Mouse (Mus musculus) thymus, adult 2 months (tissue): ENCODE data around the gene Cers1. TPM values are rescaled to one million over a fixed set of nuclear protein-coding genes. Genes with fewer than 3 reads are reported as not detected.

Source experiments
- DNase-seq: peaks from one replicate; pipeline ENCODE4 v3.0.0; 2021
- H3K27ac ChIP-seq: fragments of 200-500 bp; 2 replicates; pipeline ENCODE4 v1.5.1; 2012; ENCODE audit warnings: low read length, control low read depth; ENCODE audit not compliant: control insufficient read depth, insufficient read depth
- H3K27me3 ChIP-seq: fragments of 200-500 bp; 2 replicates; pipeline ENCODE4 v1.6.1; 2012; ENCODE audit warnings: mild to moderate bottlenecking, low read length, moderate library complexity, mixed read lengths; ENCODE audit not compliant: control insufficient read depth, insufficient read depth
- H3K36me3 ChIP-seq: fragments of 200-500 bp; 2 replicates; pipeline ENCODE4 v1.6.1; 2012; ENCODE audit warnings: mild to moderate bottlenecking, low read length, moderate library complexity; ENCODE audit not compliant: control insufficient read depth, insufficient read depth
- H3K4me1 ChIP-seq: fragments of 200-500 bp; replicated peaks from 2 replicates; pipeline ENCODE4 v1.6.1; 2012; ENCODE audit warnings: low read length; ENCODE audit not compliant: control insufficient read depth, insufficient read depth
- H3K4me3 ChIP-seq: fragments of 200-500 bp; 2 replicates; pipeline ENCODE4 v1.5.1; 2012; ENCODE audit warnings: mild to moderate bottlenecking, low read length, control low read depth, moderate library complexity; ENCODE audit not compliant: control insufficient read depth, insufficient read depth
- CTCF ChIP-seq: fragments of 200-500 bp; IDR thresholded peaks from 2 replicates; pipeline ENCODE4 v1.5.1; 2012; ENCODE audit warnings: mild to moderate bottlenecking, control low read depth, low read length, moderate library complexity, borderline replicate concordance; ENCODE audit not compliant: control insufficient read depth, poor library complexity, insufficient read depth; ENCODE audit errors: extremely low read depth
- POLR2A ChIP-seq: fragments of 200-500 bp; IDR thresholded peaks from 2 replicates; pipeline ENCODE4 v1.6.1; 2012; ENCODE audit warnings: mild to moderate bottlenecking, low read length, control low read depth, moderate library complexity; ENCODE audit not compliant: control insufficient read depth, poor library complexity, insufficient read depth; ENCODE audit errors: extremely low read depth
- WGBS: fragments of 180-500 bp; shearing (Covaris S2); methylation state at CpG from one replicate; pipeline ENCODE4 v1.1.7; 2018; 5-methylcytosine and 5-hydroxymethylcytosine counted together
- polyA plus RNA-seq: library from polyadenylated mRNA; depleted of rRNA; stranded (reverse); fragments of >200 nt; gene quantifications from 2 replicates; pipeline ENCODE4 v1.2.3, GENCODE M21; 2012

The Cers1 gene
- polyA plus RNA-seq, 1 experiment: 0.61 TPM

DNA sequence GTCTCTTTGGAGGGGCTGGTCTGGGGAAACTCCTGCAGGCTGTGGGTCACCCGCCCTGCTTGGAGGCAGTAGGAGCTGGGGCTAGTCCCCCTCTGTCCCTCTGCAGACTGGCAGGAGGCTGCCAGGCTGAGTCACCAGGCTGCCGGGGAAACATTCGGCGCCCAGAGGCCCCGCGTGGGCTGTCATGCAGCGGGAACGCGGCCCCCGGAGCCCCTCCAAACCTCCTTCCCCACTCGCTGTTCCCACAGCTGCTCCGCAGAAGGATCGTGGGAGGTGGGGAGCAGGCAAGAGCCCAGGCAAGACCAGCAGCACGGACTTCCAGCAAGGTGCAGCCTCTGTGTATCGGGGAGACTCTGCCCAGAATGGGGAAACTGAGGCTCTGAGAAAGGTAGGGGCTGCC lies 37.4 kb upstream of the Cers1 start:
- no peak overlapping the region for H3K4me3 ChIP-seq
- H3K27ac ChIP-seq: no peak overlapping the region

DNA sequence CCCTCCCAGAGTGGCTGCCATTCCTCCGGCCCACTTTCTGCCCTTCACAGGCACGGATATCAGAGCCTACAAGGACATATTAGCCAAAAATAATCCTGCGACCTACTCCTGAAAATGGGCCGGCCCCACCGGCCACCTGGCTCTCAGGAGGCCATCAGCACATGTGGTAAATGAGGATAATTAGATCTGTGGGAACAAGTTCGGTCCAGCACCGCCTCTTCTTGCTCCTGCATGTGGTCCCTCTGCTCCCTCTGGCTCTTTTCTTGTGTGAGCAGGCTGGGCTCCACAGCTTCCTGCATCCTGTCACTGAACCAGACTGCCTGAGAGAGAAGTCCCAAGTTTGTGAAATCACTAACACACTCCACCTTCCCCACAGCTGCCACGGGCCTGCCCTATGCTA lies 36.3 kb upstream of the Cers1 start:
- no peak overlapping the region for H3K27ac ChIP-seq
- 49% methylated on average over 8 of the region's 8 CpGs for WGBS
- no peak for DNase-seq
- TF ChIP-seq CTCF: no peak
- no peak for TF ChIP-seq POLR2A
- H3K4me3 ChIP-seq: no peak overlapping the region
- no peaks in the 10 kb centered on the region for H3K36me3 ChIP-seq
- H3K4me1 ChIP-seq: peaks cover 18% of the 10 kb centered on the region
- H3K27me3 ChIP-seq: no peaks in the 10 kb centered on the region

More for the DNA sequence above, 37.4 kb upstream of the Cers1 start:
- no peaks in the 10 kb centered on the region for H3K36me3 ChIP-seq
- no peak for DNase-seq
- no peaks in the 10 kb centered on the region for H3K27me3 ChIP-seq
- whole genome bisulfite sequencing: 26% methylated on average over 15 of the region's 15 CpGs
- no peak for TF ChIP-seq CTCF
- no peak for TF ChIP-seq POLR2A
- H3K4me1 ChIP-seq: peaks cover 11% of the 10 kb centered on the region

DNA sequence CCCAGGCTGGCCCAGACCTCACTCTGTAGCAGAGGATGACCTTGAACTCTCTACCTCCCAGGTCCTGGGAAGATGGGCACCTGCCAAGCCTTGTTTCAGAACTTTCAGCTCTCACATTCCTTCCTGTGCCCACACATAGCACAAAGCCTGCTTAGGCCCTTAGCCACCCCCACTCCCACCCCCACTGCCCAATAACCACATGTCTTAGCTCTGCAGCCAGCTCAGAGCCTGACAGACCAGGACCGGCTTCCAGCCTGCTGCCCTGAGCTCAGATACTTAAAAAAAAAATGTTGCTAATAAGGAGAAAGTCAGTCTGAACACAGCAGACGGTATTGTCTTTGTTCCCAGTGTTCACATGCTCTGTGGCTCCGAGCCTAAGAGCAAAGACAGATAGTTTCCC lies 34.6 kb upstream of the Cers1 start:
- Histone ChIP-seq H3K4me3 (no peak overlapping the region), H3K4me1 (peaks cover 18% of the 10 kb centered on the region), H3K36me3 (no peaks in the 10 kb centered on the region), H3K27me3 (no peaks in the 10 kb centered on the region), H3K27ac (no peak overlapping the region)
- no peak for DNase-seq
- TF ChIP-seq CTCF (no peak), POLR2A (no peak)
- WGBS: 88% methylated on average over 3 of the region's 3 CpGs

DNA sequence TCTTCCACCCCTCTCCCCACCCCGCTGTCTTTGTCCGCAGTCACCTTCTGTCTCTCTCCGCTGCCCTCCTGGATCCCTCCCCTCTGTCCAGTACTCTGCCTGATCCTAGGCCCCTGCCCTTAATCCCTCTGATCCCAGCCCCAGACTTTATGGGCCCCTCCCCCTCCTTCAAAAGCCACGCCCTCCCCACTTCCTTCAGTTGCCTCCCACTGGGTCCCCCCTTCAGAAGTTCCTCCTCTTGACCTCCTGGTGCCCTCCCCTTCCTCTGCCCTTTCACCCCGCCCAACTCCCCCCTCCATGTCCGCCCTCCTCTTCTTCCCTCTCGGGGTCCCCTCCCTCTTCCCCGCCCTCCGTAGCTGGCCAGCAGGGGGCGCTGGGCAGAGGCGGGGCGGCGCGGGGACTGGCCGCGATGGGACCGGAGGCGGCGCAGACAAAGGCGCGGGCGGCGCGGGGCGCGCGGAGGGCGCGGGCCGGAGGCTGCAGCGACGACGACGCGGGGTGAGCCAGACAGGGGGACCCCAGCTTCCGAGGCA lies 32.9 kb upstream of the Cers1 start, which contains the start of gene Homer3:
Gene Homer3 (plus strand): TSS at position 225 of the 533 bp plus-strand sequence.
- peak within 1 kb of the TSS; percentile 73 for H3K4me3 ChIP-seq
- no peak within 1 kb of the TSS for H3K27ac ChIP-seq
- peaks cover 13% of the 10 kb centered on the region for H3K4me1 ChIP-seq
- 0 out of 2 replicates have a peak, but pooled peaks cover 3% of the 10 kb centered on the region for H3K36me3 ChIP-seq
- peak; percentile 98 for TF ChIP-seq CTCF
- TF ChIP-seq POLR2A: peak; percentile 82
- WGBS: 4% methylated on average over 36 of the region's 36 CpGs
- peak; percentile 93 for DNase-seq
- no peaks in the 10 kb centered on the region for H3K27me3 ChIP-seq

DNA sequence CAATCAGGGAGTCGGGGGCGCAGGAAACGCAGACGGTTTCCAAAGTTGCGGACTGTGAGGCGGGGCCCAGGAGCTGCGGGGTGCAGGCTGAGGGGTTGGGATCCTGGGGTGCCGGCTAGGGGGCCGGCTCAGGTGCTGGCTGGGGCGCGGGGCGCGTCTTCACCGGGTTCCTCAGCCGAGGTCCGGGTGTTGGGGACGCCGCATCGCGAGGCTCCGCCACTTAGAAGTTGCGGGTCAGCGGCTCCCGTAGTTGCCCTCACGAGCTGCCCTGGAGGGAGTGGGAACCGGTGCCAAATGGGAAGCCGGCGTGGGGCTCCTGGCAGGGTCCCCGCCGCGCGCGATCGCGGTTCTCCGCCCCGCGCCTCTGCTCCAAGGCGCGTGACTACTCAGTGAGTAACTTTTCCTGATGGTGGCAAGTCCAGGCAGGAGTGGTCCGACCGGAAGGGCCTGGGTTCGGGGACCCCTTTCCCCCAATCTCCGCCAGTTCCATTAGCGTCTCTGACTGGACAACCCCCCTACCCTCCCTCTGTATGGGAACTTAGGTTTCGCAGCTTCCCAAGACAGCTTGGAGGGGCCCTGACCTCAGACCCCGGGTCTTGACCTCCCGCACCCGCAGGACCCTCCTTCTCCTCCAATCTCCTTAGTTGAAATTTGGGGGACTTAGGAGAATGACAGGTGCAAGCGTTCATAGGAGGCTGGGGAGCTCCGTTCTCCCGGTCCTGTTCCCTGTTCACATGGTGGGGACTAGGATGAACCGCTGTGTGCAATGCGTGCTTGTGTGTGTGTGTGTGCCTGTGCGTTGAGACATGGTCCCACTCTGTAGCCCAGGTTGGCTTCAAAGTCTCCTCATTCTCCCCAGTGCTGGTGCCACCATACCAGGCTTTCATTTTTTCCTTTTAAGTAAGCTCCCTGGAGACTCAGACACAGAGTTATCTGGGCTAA lies 32.2 kb upstream of the Cers1 start:
- no peak for DNase-seq
- H3K36me3 ChIP-seq: 0 out of 2 replicates have a peak, but pooled peaks cover 3% of the 10 kb centered on the region
- no peaks in the 10 kb centered on the region for H3K27me3 ChIP-seq
- WGBS: under 1% methylated on average over 54 of the region's 55 CpGs
- TF ChIP-seq CTCF: no peak
- TF ChIP-seq POLR2A: no peak
- H3K27ac ChIP-seq: no peak overlapping the region
- peaks cover 13% of the 10 kb centered on the region for H3K4me1 ChIP-seq
- peak overlapping the region; percentile 73 for H3K4me3 ChIP-seq

DNA sequence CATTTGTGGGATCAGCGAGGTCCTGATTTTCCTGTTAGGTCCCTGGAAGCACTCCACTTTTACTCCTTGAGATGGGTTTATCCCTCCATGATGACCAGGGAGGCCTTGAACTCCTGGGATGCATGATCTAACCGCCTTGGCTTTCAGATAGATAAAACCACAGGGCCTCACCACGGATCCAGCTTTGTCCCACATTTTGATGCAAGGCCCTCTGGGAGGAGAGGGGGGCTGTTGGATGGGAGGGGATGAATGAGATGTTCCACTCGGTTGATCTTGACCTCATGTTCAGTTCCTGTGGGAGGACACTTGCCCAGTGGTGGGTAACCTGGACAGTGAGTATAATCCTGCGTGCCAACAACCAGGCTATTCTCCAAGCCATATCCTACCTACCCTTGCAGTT lies 31.2 kb upstream of the Cers1 start:
- WGBS: 88% methylated on average over 5 of the region's 5 CpGs
- H3K27ac ChIP-seq: no peak overlapping the region
- peaks cover 12% of the 10 kb centered on the region for H3K4me1 ChIP-seq
- 0 out of 2 replicates have a peak, but pooled peaks cover 3% of the 10 kb centered on the region for H3K36me3 ChIP-seq
- no peaks in the 10 kb centered on the region for H3K27me3 ChIP-seq
- DNase-seq: no peak
- TF ChIP-seq POLR2A: no peak
- H3K4me3 ChIP-seq: no peak overlapping the region

DNA sequence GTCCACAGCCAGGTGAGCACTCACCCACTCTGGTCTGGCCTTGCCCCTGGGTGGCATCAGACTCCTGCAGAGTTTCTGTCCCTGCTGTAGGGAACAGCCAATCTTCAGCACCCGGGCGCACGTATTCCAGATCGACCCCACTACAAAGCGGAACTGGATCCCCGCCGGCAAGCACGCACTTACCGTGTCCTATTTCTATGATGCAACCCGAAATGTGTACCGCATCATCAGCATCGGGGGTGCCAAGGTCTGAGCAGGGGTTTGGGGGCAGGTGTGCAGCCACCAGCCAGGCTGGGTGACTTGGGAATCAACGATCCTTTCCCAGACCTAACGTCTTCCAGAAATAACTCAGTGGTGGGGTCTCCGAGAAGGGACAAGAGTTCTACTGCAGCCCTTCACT lies 30.3 kb upstream of the Cers1 start:
- Histone ChIP-seq H3K36me3 (0 out of 2 replicates have a peak, but pooled peaks cover 3% of the 10 kb centered on the region), H3K4me3 (no peak overlapping the region), H3K27ac (no peak overlapping the region), H3K4me1 (peaks cover 12% of the 10 kb centered on the region), H3K27me3 (no peaks in the 10 kb centered on the region)
- no peak for TF ChIP-seq CTCF
- TF ChIP-seq POLR2A: no peak
- WGBS: 98% methylated on average over 15 of the region's 15 CpGs
- DNase-seq: no peak
